Mouse (Mus musculus): ENCODE data around the gene Tasp1.

The Tasp1 gene

DNA sequence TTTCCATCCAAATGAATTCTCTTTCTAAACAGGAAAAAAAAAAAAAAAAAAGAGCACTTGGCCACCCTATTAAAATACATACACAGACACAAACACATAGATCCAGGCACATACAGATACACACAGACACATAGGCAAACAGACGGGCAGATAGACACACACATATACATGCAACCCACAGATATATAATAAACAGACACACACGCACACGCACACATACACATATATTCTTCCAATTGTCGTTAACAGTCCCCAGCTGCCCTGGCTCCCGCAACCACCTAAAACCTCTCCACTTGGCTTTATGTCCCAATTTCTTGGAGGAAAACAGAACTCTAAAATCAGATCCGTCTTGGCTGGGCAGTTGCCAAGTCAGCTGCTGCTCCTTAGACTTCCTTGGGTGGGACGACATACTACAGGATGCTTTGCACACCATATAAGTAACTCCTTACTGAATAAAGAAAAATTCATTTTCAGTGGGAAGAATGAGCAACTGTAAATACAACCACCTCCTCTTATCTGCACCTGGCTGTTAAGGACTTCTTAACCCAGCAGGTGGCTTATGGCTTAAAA is 188.5 kb downstream of the Tasp1 start:
- no peak for DNase-seq

DNA sequence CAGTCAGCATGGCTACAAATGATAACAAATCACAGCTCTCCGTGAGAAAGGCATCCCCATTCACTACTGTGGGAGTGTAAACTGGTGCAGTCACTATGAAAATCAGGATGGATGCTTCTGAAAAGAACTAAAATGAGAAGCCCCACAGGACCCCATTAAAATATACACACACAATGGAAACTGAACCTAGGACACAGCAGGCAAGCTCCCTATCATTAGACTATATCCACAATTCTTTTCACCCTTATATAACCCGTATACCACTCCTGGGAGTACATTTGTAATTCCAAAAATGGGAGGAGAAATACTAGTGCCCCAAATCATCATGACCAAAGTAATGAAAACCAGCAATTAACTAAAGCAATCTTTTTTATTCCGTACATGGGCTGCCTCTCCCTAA is 190.7 kb downstream of the Tasp1 start:
- DNase-seq: no peak

DNA sequence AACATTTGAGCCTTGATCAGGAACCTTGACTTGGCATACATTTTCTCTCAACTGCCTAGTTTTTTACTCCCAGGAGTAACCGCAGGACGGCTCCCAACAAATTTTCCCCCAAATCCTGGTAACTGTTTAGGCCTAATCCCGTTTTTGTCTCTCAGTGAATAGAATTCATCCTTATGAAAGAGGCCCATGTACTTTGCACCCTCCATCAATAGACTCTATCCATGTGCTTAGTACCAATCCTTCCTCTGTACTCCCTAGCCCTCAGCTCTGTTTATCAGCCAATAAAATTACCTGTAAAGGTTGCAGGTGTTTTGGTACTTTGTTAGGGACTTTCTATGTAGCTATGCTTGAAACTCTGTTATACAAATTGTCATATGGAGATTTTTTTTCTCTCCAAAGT is 192.4 kb downstream of the Tasp1 start:
- no peak for DNase-seq

GRCm38 (mm10) chr2:139873762-139874161 is 192.8 kb downstream of the Tasp1 start:
- DNase-seq: peak; percentile 22

GRCm38 (mm10) chr2:139869071-139869470 is 197.5 kb downstream of the Tasp1 start:
- DNase-seq: peak; percentile 18

GRCm38 (mm10) chr2:139863396-139863795 is 203.2 kb downstream of the Tasp1 start:
- peak; percentile 12 for DNase-seq

DNA sequence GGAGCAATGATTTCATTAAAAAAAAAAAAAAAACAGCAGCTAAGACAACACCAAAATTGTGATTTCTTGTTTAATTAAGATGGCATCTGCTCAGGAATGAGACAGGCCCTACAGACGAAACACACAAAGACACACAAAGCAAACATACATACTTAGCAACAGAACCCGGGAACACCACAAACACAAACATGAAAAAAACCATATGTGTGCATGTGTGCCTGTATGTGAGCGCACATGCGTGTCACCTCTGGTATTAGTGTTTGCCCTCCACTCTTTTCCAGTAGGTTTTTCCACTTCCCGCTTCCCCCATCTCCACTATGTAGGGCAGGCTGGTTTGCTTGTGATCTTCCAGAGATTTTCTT is 206.5 kb downstream of the Tasp1 start:
- DNase-seq: no peak

DNA sequence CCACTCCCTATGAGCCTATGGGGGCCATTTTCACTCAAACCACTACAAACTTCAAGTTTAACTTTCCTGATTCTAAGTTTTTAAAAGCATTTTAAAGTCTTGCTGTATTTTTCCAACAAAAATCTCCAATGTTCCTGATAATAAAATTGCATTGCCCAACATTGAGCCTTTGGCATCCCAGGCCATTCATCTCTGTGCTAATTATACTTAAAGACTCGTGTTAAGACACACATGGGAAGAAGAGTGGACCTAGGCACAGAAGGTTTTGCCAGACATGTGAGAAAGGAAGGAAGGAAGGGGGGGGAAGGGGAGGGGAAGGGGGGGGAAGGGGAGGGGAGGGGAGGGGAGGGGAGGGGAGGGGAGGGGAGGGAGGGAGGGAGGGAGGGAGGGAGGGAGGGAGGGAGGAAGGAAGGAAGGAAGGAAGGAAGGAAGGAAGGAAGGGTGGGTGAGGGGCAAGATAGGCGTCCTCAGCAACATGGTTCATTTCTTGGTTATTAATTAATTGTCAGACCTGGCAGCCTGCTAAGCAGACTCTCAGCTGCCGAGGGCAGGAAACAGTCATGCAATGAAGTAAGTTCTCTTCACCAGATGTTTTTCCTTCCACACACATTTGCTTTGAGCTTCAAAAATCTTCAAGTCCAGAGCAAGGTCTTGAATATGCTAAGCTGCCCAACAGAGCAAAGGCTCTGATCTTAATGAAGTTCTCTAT is 207.0 kb downstream of the Tasp1 start:
- no peak for DNase-seq

- no peak for DNase-seq
These were observed 217.0 kb downstream of the Tasp1 start for GRCm38 (mm10) chr2:139849621-139850020.

DNA sequence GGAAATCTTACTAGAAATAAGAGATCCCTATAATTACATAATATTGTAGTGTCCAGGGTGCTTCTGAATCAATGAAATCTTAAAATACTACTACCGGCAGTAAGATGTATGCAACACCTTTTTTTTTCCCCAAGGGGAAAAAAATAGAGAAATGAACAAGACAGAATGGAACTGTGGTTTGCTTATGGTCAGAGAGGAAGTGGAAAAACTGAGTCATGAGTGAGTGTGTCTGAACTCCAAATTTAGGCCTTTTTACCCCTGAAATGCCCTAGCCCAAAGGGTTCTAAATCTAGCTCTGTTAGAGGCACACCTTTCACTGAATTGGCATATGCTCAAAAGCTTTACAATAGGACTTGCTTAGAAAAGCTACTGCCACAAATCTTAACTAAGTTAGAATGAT is 225.2 kb downstream of the Tasp1 start:
- DNase-seq: no peak

DNA sequence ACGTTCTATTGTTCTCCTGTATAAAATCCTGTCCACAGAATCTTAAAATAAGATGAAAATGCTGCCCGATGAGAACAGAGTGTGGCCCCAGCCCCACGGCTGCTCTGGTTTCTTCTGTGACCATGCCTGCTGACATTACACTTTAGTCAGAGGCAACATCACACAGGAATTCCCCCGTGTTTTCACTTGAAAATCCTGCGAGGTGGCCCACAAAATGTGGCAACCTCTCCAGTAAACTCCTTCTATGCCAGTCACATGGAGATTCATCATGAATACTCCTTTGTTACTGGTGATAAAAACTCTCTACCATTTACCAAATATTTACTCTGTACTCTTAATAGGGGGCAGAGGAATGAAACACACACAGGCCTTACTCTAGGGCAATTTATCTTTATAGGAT is 225.7 kb downstream of the Tasp1 start:
- no peak for DNase-seq

GRCm38 (mm10) chr2:139821589-139822378 is 244.8 kb downstream of the Tasp1 start:
- DNase-seq: no peak

- DNase-seq: no peak
These were observed 249.3 kb downstream of the Tasp1 start for GRCm38 (mm10) chr2:139817275-139817674.

GRCm38 (mm10) chr2:139807887-139808286 is 258.7 kb downstream of the Tasp1 start:
- no peak for DNase-seq

DNA sequence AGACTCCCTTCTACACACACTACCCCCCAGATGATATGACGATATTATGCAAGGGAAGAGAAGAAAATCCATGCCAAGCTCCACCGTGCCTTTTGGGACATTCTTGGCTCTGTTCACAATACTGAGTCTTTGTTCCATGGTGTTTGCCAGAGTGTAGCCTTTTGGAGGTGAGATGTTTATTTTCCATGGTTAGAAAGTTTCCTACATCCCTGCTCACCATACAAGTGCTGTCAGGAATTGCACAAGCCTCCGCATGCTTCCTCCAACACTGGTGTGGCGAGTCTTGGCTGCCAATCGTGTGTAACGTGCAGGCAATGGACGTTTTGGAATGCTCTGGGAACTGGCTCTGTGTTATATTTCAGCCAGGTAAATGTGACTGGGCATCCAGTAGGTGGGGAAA is 262.6 kb downstream of the Tasp1 start:
- no peak for DNase-seq

GRCm38 (mm10) chr2:139792345-139793120 is 274.1 kb downstream of the Tasp1 start:
- no peak for DNase-seq

DNA sequence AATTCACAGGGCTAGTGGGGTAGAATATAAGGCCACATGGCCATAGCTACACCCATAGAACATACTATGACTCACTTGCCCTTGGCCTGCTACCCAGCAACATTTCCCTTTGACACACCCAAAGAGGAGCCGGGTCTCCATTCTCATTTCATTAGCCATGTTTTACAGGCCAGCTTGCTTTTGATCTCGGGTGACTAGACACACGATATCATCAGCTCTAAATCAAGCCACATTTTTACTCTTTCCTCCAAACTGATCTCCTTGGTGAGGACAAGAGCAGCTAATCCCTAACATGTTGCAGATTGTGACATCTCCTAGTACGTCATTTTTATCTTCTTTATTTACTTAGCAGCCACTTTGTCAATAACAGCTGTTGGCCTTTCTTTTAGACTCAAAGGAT is 277.9 kb downstream of the Tasp1 start:
- no peak for DNase-seq

DNA sequence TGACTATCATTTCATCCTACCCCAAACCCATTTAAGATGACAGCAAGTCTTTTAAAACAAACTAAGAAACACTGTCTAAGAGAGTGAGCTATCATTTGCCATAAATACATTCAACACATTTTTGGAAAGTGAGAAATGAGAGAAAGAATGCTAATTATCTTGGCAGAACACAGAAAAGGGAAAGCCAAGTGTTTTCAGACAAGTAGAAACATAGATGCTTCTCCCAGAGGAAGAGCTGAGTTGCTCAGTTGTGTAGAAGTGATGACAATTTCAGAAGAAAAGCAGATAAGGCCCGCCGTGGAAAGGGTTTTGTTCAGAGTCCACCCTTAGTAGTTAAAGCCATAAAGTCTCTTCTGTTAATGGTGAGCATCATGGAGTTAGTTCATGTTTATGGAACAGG is 281.7 kb downstream of the Tasp1 start:
- DNase-seq: no peak

DNA sequence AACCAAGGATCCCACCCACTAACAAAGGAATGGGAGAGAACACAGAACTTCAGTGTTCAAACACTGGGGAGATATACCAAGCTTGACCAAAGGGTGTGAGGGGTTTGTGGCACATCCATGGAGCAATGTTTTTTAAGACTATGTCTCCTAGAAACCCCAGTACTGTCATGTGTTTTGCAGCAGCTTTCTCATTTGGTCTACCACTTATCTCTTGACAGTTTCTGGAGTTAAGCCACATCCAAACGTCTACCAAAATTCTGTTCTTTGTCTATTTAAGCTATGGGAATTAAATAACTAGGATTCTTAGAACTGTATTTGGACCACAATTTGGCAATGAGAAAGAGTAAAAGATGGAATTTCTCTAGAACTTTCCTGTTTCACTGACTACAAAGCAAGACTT is 282.1 kb downstream of the Tasp1 start:
- DNase-seq: no peak
